Mouse (Mus musculus) cerebellum, postnatal 4 days (tissue): Measurements from ENCODE around the gene Dgkb.

ENCODE experiments used
- DNase-seq, 2 experiments: peaks; one replicate each; pipeline ENCODE4 v3.0.0; 2022; ENCODE audit warnings: low spot score in 2 of 2, mixed read lengths in 1 of 2

Gene Dgkb

GRCm38 (mm10) chr12:37817426-37817825 lies at the start of gene Dgkb:
Dgkb (plus strand) TSS chr12:37817726.
- no peak for DNase-seq

- DNase-seq, result no peak
Observed at GRCm38 (mm10) chr12:37769844-37770243, 47.7 kb upstream of the Dgkb start.

- DNase-seq, result peak in 1 of 2 experiments; percentile 22
Observed at GRCm38 (mm10) chr12:37773681-37774357, 43.7 kb upstream of the Dgkb start.

GRCm38 (mm10) chr12:37774591-37774990 lies 42.9 kb upstream of the Dgkb start:
- DNase-seq, result no peak

- no peak for DNase-seq
Observed at GRCm38 (mm10) chr12:37796265-37796928, 21.1 kb upstream of the Dgkb start.

GRCm38 (mm10) chr12:37814122-37814521 lies 3.4 kb upstream of the Dgkb start:
- DNase-seq, result no peak

- no peak for DNase-seq
Observed at GRCm38 (mm10) chr12:37821052-37821810, 3.7 kb downstream of the Dgkb start.

- DNase-seq, result peak; percentile 26 to 30
Observed at GRCm38 (mm10) chr12:37880042-37881017, 62.8 kb downstream of the Dgkb start.

- DNase-seq, result no peak
Observed at GRCm38 (mm10) chr12:37881376-37881775, 63.9 kb downstream of the Dgkb start.

- DNase-seq, result no peak
Observed at GRCm38 (mm10) chr12:37882796-37883195, 65.3 kb downstream of the Dgkb start.

- DNase-seq, result no peak
Observed at GRCm38 (mm10) chr12:37883781-37884180, 66.3 kb downstream of the Dgkb start.

- DNase-seq, result no peak
Observed at GRCm38 (mm10) chr12:37888591-37888990, 71.1 kb downstream of the Dgkb start.

- DNase-seq, result no peak
Observed at GRCm38 (mm10) chr12:37889431-37889830, 71.9 kb downstream of the Dgkb start.

GRCm38 (mm10) chr12:37891336-37891735 lies 73.8 kb downstream of the Dgkb start:
- no peak for DNase-seq

GRCm38 (mm10) chr12:37942163-37942562 lies 124.6 kb downstream of the Dgkb start:
- no peak for DNase-seq

- no peak for DNase-seq
Observed at GRCm38 (mm10) chr12:37956193-37956592, 138.7 kb downstream of the Dgkb start.

- no peak for DNase-seq
Observed at GRCm38 (mm10) chr12:37971482-37971881, 154.0 kb downstream of the Dgkb start.

GRCm38 (mm10) chr12:37978498-37979187 lies 161.1 kb downstream of the Dgkb start:
- no peak for DNase-seq

- DNase-seq, result no peak
Observed at GRCm38 (mm10) chr12:37985352-37985751, 167.8 kb downstream of the Dgkb start.

GRCm38 (mm10) chr12:37988066-37988591 lies 170.6 kb downstream of the Dgkb start:
- peak in 1 of 2 experiments; percentile 5 for DNase-seq

GRCm38 (mm10) chr12:37993221-37993620 lies 175.7 kb downstream of the Dgkb start:
- DNase-seq, result no peak
